Mouse (Mus musculus) CH12.LX (cell line): ENCODE measurements around the gene Sun1.

Experiments
- BHLHE40 ChIP-seq: IDR thresholded peaks from 2 replicates; pipeline ENCODE4 v1.6.1; 2011; ENCODE audit warnings: mild to moderate bottlenecking, low read depth, low read length, improper control_type of control experiment
- CHD1 ChIP-seq: IDR thresholded peaks from 2 replicates; pipeline ENCODE4 v1.6.1; 2012; ENCODE audit warnings: low read depth, low read length, improper control_type of control experiment, inconsistent platforms
- CHD2 ChIP-seq: IDR thresholded peaks from 2 replicates; pipeline ENCODE4 v1.6.1; 2011; ENCODE audit warnings: low read length, improper control_type of control experiment
- CTCF ChIP-seq, 2 experiments: IDR thresholded peaks in 1 of 2; conservative IDR thresholded peaks in 1 of 2; 2 replicates each; pipeline ENCODE4 v1.5.1; 2011 to 2012; ENCODE audit warnings: low read depth in 2 of 2, low read length in 2 of 2, improper control_type of control experiment in 1 of 2, inconsistent platforms in 1 of 2, mild to moderate bottlenecking in 1 of 2, moderate library complexity in 1 of 2
- MAX ChIP-seq: IDR thresholded peaks from 2 replicates; pipeline ENCODE4 v1.6.1; 2011; ENCODE audit warnings: low read length, improper control_type of control experiment
- MAZ ChIP-seq: IDR thresholded peaks from 2 replicates; pipeline ENCODE4 v1.6.1; 2012; ENCODE audit warnings: low read depth, mild to moderate bottlenecking, inconsistent platforms, low read length, improper control_type of control experiment, moderate library complexity
- NRF1 ChIP-seq: IDR thresholded peaks from 2 replicates; pipeline ENCODE4 v1.6.1; 2014; ENCODE audit warnings: low read depth, mild to moderate bottlenecking, inconsistent platforms, low read length, improper control_type of control experiment, moderate library complexity
- POLR2A ChIP-seq: IDR thresholded peaks from 2 replicates; pipeline ENCODE4 v1.6.1; 2011; ENCODE audit warnings: low read depth, mild to moderate bottlenecking, improper control_type of control experiment, low read length
- TBP ChIP-seq: conservative IDR thresholded peaks from 2 replicates; pipeline ENCODE4 v1.6.1; 2011; ENCODE audit warnings: low read depth, low read length, improper control_type of control experiment
- ZNF384 ChIP-seq: IDR thresholded peaks from 2 replicates; pipeline ENCODE4 v1.6.1; 2012; ENCODE audit warnings: low read depth, low read length, improper control_type of control experiment, inconsistent platforms

- TF ChIP-seq POLR2A: no peak
- TF ChIP-seq CTCF (conservative IDR thresholded peaks at IDR 0.05 in 1 of 2, IDR thresholded peaks at IDR 0.05 in 1 of 2; ENCODE audit: low read depth in 2 of 2, low read length in 2 of 2): no peak
- no peak for TF ChIP-seq MAZ
- no peak for TF ChIP-seq CHD2
- no peak for TF ChIP-seq TBP
- no peak for TF ChIP-seq ZNF384
- TF ChIP-seq MAX: no peak
- no peak for TF ChIP-seq NRF1
- no peak for TF ChIP-seq CHD1
- no peak for TF ChIP-seq BHLHE40
Observed at GRCm38 (mm10) chr5:139232083-139232482, 31.6 kb downstream of the Sun1 start.
